Mouse (Mus musculus) thymus, postnatal 25 days (tissue): ENCODE measurements around the gene Amotl1.

Source experiments
- DNase-seq: peaks from one replicate; pipeline ENCODE4 v3.0.0; 2022

Amotl1 gene

GRCm38 (mm10) chr9:14544034-14544757 is 100.7 kb downstream of the Amotl1 start:
- no peak for DNase-seq

GRCm38 (mm10) chr9:14534833-14535456 is 109.9 kb downstream of the Amotl1 start:
- no peak for DNase-seq

GRCm38 (mm10) chr9:14533659-14534058 is 111.2 kb downstream of the Amotl1 start:
- DNase-seq, result no peak

- no peak for DNase-seq
These were observed 112.6 kb downstream of the Amotl1 start for GRCm38 (mm10) chr9:14532283-14532682.

GRCm38 (mm10) chr9:14530004-14530403 is 114.9 kb downstream of the Amotl1 start:
- DNase-seq, result no peak

- DNase-seq, result peak; percentile 73
These were observed 121.3 kb downstream of the Amotl1 start for GRCm38 (mm10) chr9:14523408-14524043.

- no peak for DNase-seq
These were observed 123.2 kb downstream of the Amotl1 start for GRCm38 (mm10) chr9:14521695-14522094.

- DNase-seq, result no peak
These were observed 123.7 kb downstream of the Amotl1 start for GRCm38 (mm10) chr9:14520971-14521670.

GRCm38 (mm10) chr9:14518105-14518504 is 126.8 kb downstream of the Amotl1 start:
- DNase-seq, result no peak

GRCm38 (mm10) chr9:14517296-14517695 is 127.6 kb downstream of the Amotl1 start:
- no peak for DNase-seq

GRCm38 (mm10) chr9:14512633-14513445 is 132.0 kb downstream of the Amotl1 start:
- DNase-seq, result no peak

- no peak for DNase-seq
These were observed 143.9 kb downstream of the Amotl1 start for GRCm38 (mm10) chr9:14500916-14501424.

GRCm38 (mm10) chr9:14500023-14500915 is 144.6 kb downstream of the Amotl1 start, which contains the start of the genes Kdm4d and Cwc15:
Gene Kdm4d, minus strand, starts transcription at chr9:14500482.
Gene Cwc15, plus strand, starts transcription at chr9:14500617.
- DNase-seq, result peak; percentile 95

GRCm38 (mm10) chr9:14498896-14499705 is 145.8 kb downstream of the Amotl1 start:
- DNase-seq, result peak; percentile 16
